Mouse (Mus musculus) embryonic facial prominence, embryonic 10.5 days (tissue): Measurements from ENCODE around the gene Zfp30. TPM values are rescaled to one million over a fixed set of nuclear protein-coding genes. Genes with fewer than 3 reads are reported as not detected.
A peak's percentile ranks its signal among the peaks of the same experiment; 100 is the strongest.

Source experiments
- DNase-seq: peaks from one replicate; pipeline ENCODE4 v3.0.0-alpha.2; 2017; ENCODE audit warnings: low spot score
- H3K27ac ChIP-seq: fragments of 300-500 bp; sonication (generic); replicated peaks from 2 replicates; pipeline ENCODE4 v1.5.1; 2016; ENCODE audit warnings: mild to moderate bottlenecking
- H3K27me3 ChIP-seq: fragments of 300-500 bp; sonication (generic); replicated peaks from 2 replicates; pipeline ENCODE4 v1.6.1; 2016; ENCODE audit warnings: low read depth, mild to moderate bottlenecking; ENCODE audit not compliant: poor library complexity, severe bottlenecking
- H3K36me3 ChIP-seq: fragments of 300-500 bp; sonication (generic); replicated peaks from 2 replicates; pipeline ENCODE4 v1.6.1; 2016; ENCODE audit warnings: mild to moderate bottlenecking, moderate library complexity
- H3K4me1 ChIP-seq: fragments of 300-500 bp; sonication (generic); 2 replicates; pipeline ENCODE4 v1.6.1; 2016
- H3K4me3 ChIP-seq: fragments of 300-500 bp; sonication (generic); 2 replicates; pipeline ENCODE4 v1.5.1; 2016; ENCODE audit warnings: mild to moderate bottlenecking, moderate library complexity
- H3K9me3 ChIP-seq: fragments of 300-500 bp; sonication (generic); 2 replicates; pipeline ENCODE4 v1.6.1; 2016; ENCODE audit warnings: mild to moderate bottlenecking
- WGBS: fragments of 180-500 bp; shearing (Covaris S2); methylation state at CpG from one replicate; pipeline ENCODE4 v1.1.7; 2016; 5-methylcytosine and 5-hydroxymethylcytosine counted together
- polyA plus RNA-seq: library from polyadenylated mRNA; unstranded; fragments of >200 nt; fragmentation: Nextera tagmentation; extraction: Ambion mirVana; gene quantifications from 2 replicates; pipeline ENCODE4 v1.2.1, GENCODE M21; 2016

The Zfp30 gene
- 6.3 and 7.0 TPM in 2 replicates for polyA plus RNA-seq

DNA sequence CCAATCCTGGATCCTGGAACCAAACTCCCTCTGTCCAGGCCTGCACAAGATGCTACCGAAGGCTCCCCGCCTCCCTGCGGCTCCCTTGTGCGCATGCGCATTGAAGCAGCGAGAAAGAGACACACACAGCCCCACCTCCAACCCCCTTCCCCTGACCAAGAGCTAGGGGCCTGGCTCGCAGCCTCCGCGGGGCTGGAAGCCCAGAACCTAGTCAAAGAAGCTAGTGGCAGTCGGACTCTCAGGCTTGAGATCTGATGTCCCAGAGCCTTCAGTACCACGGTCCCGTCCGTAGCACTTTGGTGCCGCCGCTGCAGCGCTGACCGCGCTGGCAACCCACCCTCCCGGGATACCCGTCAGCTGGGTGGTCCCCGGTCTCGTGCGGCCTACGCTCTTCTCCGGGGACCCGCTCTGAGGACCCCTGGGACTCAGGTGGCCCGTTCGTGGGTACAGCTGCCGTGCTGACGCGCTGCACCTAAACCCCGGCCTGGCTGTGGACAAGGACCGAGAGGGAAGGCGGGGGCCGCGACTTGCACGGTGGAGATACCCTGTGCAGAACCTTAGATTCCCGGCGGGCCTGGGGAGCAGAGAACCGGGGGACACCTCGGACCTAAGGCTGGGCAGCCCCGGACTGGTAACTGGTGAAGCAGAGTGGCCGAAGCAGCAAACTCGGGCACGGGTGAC, at the start of gene Zfp30:
TSS of gene Zfp30 (plus strand) at position 128 of the 681 bp plus-strand sequence.
- H3K27me3 ChIP-seq = no peaks in the 10 kb centered on the region
- WGBS = under 1% methylated on average over 45 of the region's 45 CpGs
- H3K27ac ChIP-seq = peak within 1 kb of the TSS; percentile 85
- H3K4me3 ChIP-seq = peak within 1 kb of the TSS; percentile 81
- peak; percentile 94 for DNase-seq
- H3K9me3 ChIP-seq = peaks cover 4% of the 10 kb centered on the region; the same call in 1 of the 2 replicates
- H3K36me3 ChIP-seq = peaks cover 41% of the 10 kb centered on the region
- H3K4me1 ChIP-seq = peaks cover 22% of the 10 kb centered on the region

DNA sequence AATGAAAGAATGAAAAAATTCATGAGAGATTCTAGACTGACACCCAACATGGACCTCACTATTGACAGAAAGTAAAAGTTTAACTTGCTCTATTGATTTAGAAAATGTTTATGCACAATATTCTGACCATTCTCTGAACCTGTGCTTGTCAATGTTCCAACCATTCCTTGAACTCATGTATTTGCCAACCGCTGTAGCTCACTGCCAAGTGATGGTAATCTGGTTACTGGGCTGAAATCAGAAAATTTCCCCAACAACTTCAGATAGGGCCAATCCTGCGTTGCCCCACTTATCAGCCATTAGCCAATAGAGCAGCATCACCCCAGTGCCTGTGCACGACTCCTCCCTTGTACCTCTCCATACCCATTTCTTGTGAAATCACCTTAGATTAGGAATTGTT, 41.5 kb upstream of the Zfp30 start:
- no peaks in the 10 kb centered on the region for H3K27me3 ChIP-seq
- 81% methylated on average over 3 of the region's 3 CpGs for WGBS
- no peaks in the 10 kb centered on the region for H3K36me3 ChIP-seq
- H3K4me3 ChIP-seq = no peak overlapping the region
- H3K27ac ChIP-seq = no peak overlapping the region
- no peaks in the 10 kb centered on the region for H3K9me3 ChIP-seq
- no peak for DNase-seq
- H3K4me1 ChIP-seq = no peaks in the 10 kb centered on the region

DNA sequence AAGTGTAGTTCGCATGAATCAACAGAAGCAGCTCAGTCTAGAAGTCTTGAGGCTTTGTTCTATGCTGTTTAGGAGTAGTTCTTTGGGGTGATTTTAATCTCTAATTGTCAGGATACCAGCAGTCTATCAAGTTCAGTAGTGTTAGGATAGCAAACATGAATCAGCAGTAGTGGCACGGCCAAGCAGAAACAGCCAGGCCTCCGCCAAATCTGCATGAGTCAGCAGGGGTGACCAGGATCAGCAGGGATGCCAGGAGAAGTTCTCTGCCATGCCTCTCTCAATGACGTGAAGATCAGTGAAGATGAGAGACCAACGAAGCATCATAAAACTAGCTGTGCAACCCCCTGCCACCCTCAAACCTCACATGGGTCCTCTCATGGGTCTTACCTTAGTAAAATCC, 23.3 kb upstream of the Zfp30 start:
- Histone ChIP-seq H3K27me3 (no peaks in the 10 kb centered on the region), H3K36me3 (peaks cover 5% of the 10 kb centered on the region; the same call in 1 of the 2 replicates), H3K27ac (no peak overlapping the region), H3K9me3 (peaks cover 18% of the 10 kb centered on the region), H3K4me3 (no peak overlapping the region), H3K4me1 (no peaks in the 10 kb centered on the region)
- DNase-seq = no peak
- WGBS = 84% methylated on average over 5 of the region's 5 CpGs

DNA sequence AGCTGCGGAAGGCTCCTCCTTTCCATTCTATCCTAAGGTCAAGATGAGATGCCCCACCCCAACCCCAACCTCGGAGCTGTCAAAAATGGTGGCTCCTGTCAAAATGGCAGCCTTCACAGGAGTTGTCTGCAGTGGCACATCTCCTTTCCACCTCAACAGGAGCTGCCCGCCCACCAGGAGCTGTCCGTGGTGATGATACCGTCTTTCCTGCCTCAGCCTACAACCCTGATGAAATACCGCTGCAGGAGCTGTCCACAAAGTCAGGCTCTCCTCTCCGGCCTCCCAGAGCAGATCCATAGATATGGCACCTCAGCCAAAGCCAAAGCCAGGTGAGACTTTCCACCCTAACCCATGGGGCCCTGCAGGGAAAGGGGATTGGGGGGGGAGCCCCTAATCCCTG, 19.1 kb upstream of the Zfp30 start:
- peaks cover 13% of the 10 kb centered on the region for H3K4me1 ChIP-seq
- no peak overlapping the region for H3K4me3 ChIP-seq
- DNase-seq = no peak
- H3K27ac ChIP-seq = no peak overlapping the region
- H3K9me3 ChIP-seq = 0 out of 2 replicates have a peak, but pooled peaks cover 3% of the 10 kb centered on the region
- 75% methylated on average over 7 of the region's 7 CpGs for WGBS
- H3K36me3 ChIP-seq = peaks cover 5% of the 10 kb centered on the region; the same call in 1 of the 2 replicates
- no peaks in the 10 kb centered on the region for H3K27me3 ChIP-seq

DNA sequence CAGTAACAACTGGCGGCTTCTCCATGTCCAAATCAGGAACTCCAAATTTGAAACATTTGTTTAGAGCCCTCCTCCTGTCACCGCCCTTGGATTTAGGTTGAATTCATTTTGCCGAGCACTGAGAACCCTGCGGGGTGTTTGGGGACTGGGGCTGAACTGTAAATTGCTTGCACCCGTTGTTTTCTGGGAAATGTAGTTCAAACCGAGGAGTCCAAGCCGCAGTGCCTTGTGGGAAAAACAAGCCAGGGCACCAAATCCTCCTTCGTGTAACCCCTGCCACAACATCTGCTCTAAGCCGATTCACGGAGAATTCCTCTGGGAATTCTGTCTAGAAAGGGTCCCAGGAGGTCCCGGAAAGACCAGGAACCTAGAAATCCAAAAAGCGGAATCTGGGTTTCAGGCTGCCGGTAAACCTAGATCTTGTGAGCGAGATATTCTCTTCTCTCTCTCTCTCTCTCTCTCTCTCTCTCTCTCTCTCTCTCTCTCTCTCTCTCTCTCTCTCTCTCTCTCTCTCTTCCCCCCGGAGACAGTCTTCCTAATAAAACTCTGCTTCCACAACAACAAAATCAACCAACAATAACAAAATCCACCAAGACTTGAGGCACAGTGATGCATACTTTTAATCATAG, 16.6 kb upstream of the Zfp30 start:
- peak overlapping the region; percentile 84 for H3K4me3 ChIP-seq
- WGBS = 1% methylated on average over 15 of the region's 15 CpGs
- peaks cover 19% of the 10 kb centered on the region for H3K36me3 ChIP-seq
- H3K27ac ChIP-seq = peak overlapping the region; percentile 83
- no peaks in the 10 kb centered on the region for H3K27me3 ChIP-seq
- DNase-seq = peak; percentile 79
- H3K4me1 ChIP-seq = peaks cover 13% of the 10 kb centered on the region
- 0 out of 2 replicates have a peak, but pooled peaks cover 3% of the 10 kb centered on the region for H3K9me3 ChIP-seq

DNA sequence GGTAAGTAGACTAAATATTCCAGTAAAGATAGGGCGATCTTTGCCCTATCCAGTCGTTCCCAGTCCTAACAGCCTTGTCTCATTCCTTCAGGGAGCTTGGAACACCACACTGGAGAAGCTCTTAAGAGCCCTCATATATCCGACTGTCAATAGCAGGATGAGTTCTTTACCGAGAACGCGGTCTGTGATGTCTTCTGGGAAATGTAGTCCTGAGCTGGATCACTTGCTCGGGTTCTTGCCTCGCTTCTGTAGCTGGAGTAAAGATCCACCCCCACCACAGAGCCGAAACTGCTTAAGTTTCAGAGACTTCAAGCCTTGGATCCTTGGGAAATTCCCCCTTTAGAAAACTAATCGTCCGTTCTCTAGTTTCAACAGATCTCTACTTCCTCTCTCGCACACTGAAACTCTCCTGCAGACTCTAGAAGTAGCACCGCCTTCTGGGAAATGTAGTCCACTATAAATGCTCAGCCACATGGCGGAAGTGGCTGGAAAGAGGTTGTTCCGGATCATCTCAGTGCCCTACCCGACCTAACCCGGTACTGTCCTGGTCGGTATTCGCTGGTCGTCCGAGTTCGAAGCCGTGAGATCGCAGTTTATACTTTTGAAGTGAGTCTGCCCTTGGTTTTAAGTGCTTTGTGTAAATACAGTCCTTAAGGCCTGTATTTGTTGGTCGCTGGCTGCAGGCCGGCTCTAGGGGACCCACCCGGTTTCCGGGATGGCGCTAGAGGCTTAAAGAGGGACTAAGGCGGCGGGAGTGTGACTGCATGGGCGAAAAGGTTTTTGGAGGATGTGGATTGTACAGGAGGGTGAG, 15.5 kb upstream of the Zfp30 start, which contains the start of gene Zfp84:
TSS of gene Zfp84 (plus strand) at position 463 of the 811 bp plus-strand sequence.
- Histone ChIP-seq H3K27me3 (no peaks in the 10 kb centered on the region), H3K9me3 (0 out of 2 replicates have a peak, but pooled peaks cover 3% of the 10 kb centered on the region), H3K36me3 (peaks cover 29% of the 10 kb centered on the region), H3K4me1 (peaks cover 13% of the 10 kb centered on the region), H3K4me3 (peak within 1 kb of the TSS; percentile 84), H3K27ac (peak within 1 kb of the TSS; percentile 89)
- WGBS = under 1% methylated on average over 32 of the region's 32 CpGs
- peak; percentile 86 for DNase-seq

DNA sequence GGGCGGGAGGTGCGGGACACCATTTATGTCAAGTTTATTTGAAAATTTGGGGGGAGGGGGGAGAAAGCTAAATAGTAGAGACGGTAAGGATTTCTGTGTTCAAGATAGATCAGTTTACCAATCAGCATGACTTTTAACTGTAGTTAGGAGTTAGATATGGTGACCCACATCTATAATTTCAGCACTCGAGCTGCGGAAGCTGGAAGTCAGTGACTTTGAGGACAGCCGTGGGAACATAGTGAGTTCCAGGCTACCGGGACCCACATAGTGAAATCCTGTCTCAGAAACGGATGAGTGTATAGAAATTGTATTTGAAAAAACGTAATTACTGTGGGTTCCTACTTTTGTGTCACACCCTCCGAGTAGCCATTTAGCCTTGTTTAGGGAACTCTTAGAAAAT, 14.8 kb upstream of the Zfp30 start:
- 0 out of 2 replicates have a peak, but pooled peaks cover 3% of the 10 kb centered on the region for H3K9me3 ChIP-seq

DNA sequence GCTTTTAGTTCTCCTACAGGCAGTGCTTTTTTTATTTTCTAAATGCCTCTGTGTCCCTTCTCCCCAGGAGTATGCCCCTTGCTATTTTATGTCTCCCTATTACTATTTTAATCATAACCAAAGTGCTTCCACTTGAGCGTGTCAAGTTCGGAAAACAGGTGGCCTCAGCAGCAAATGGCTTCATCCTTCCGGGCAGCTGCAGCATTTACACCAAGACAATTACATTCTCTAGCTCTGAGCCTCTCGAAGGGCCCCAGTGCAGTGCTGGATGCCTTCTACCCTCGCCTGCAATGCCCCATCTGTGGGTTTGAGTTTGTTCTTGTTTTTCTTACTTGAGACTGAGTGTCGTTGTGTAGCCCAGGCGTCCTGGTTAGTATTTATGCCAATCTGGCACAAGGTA, 10.3 kb upstream of the Zfp30 start:
- H3K36me3 ChIP-seq = peaks cover 75% of the 10 kb centered on the region
- peaks cover 12% of the 10 kb centered on the region; the same call in 1 of the 2 replicates for H3K9me3 ChIP-seq
- peaks cover 8% of the 10 kb centered on the region for H3K4me1 ChIP-seq
- no peak overlapping the region for H3K27ac ChIP-seq
- H3K27me3 ChIP-seq = no peaks in the 10 kb centered on the region
- no peak for DNase-seq
- WGBS = 94% methylated on average over 7 of the region's 7 CpGs
- no peak overlapping the region for H3K4me3 ChIP-seq

More for the DNA sequence above, 14.8 kb upstream of the Zfp30 start:
- H3K36me3 ChIP-seq = peaks cover 35% of the 10 kb centered on the region
- peak overlapping the region; percentile 89 for H3K27ac ChIP-seq
- peaks cover 13% of the 10 kb centered on the region for H3K4me1 ChIP-seq
- H3K27me3 ChIP-seq = no peaks in the 10 kb centered on the region
- WGBS = 7% methylated on average over 10 of the region's 10 CpGs
- peak overlapping the region; percentile 84 for H3K4me3 ChIP-seq
- DNase-seq = no peak

DNA sequence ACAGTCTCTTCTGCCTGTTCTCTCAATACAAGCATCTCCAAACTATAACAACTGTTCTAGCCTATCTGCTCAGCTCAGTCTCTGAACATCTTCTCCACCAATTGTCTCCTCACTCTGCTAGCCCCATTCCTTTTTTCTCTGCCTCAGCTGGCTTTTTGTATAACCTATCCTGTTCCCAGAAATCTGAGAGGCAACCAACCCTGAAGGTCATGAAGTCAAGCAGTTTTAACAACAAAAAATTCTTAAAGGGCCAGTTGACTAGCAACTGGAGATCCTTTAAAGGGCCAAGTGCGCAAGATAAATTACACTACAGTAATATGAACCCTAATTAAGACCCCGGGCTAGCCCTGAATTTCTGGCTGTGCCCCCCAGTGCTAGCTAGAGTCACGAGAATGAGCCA, 9.4 kb upstream of the Zfp30 start:
- no peak overlapping the region for H3K27ac ChIP-seq
- H3K36me3 ChIP-seq = peaks cover 84% of the 10 kb centered on the region

DNA sequence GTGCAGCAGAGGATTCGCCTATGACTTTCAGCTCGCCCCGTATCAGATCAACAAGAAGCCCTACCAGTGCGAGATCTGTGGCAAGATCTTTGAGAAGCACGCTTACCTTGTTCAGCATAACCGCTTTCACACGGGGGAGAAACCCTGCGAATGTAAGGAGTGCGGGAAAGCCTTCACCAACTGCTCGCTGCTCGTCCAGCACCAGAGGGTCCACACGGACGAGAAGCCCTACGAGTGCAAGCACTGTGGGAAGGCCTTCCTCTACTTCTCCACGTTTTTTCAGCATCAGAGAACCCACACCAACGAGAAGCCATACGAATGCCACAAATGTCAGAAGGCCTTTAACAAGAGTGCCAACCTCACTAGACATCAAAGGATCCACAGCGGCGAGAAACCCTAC, 7.2 kb upstream of the Zfp30 start:
- Histone ChIP-seq H3K27ac (no peak overlapping the region), H3K4me3 (no peak overlapping the region), H3K4me1 (no peaks in the 10 kb centered on the region), H3K27me3 (no peaks in the 10 kb centered on the region), H3K36me3 (peaks cover 87% of the 10 kb centered on the region), H3K9me3 (peaks cover 12% of the 10 kb centered on the region; the same call in 1 of the 2 replicates)
- DNase-seq = no peak
- WGBS = 94% methylated on average over 19 of the region's 19 CpGs

More for the DNA sequence above, 9.4 kb upstream of the Zfp30 start:
- peaks cover 12% of the 10 kb centered on the region; the same call in 1 of the 2 replicates for H3K9me3 ChIP-seq
- WGBS = 85% methylated on average over 3 of the region's 3 CpGs
- no peaks in the 10 kb centered on the region for H3K27me3 ChIP-seq
- peaks cover 3% of the 10 kb centered on the region for H3K4me1 ChIP-seq
- DNase-seq = no peak
- no peak overlapping the region for H3K4me3 ChIP-seq

DNA sequence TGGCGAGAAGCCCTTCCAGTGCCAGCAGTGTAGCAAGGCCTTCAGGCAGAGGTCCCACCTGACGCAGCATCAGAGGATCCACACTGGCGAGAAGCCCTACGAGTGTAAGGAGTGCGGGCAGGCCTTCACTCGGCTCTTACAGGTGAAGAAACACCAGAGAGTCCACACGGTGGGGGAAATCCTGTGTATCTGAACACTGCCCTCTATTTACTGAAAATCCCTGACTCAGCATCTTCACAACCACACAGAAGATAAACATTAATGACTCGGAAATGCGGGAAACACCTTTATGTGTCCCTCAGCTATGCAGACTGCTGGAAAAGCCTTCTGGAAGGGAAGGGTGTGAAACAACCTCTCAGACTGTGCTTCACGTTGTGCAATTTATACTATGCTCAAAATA, 6.4 kb upstream of the Zfp30 start:
- Histone ChIP-seq H3K4me1 (no peaks in the 10 kb centered on the region), H3K27me3 (no peaks in the 10 kb centered on the region), H3K9me3 (peaks cover 12% of the 10 kb centered on the region; the same call in 1 of the 2 replicates), H3K27ac (no peak overlapping the region), H3K4me3 (no peak overlapping the region), H3K36me3 (peaks cover 79% of the 10 kb centered on the region)
- DNase-seq = no peak
- 94% methylated on average over 10 of the region's 10 CpGs for WGBS

DNA sequence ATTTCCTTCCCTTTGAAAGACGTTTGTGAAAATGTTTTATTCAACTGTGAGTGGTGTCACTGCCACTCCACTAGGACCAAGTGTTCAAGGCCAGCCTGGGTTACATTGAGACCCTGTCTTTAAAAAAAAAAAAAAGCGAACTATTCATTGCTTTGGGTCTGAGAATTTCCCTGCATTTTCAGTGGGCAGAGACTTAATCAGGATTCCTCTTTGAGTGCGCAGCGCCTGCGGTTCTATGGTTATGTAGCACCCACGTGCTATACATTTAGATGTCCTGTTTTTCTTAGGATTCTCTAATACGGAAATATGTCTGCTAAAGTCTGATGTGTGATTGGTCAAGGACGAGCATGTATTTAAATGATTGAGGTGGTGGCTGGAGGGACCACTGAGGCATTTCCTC, 1.2 kb downstream of the Zfp30 start:
- H3K27ac ChIP-seq = no peak overlapping the region
- WGBS = 65% methylated on average over 8 of the region's 8 CpGs

More for the DNA sequence above, 1.2 kb downstream of the Zfp30 start:
- Histone ChIP-seq H3K9me3 (peaks cover 4% of the 10 kb centered on the region; the same call in 1 of the 2 replicates), H3K4me1 (peaks cover 22% of the 10 kb centered on the region), H3K36me3 (peaks cover 41% of the 10 kb centered on the region), H3K4me3 (peak overlapping the region; percentile 81), H3K27me3 (no peaks in the 10 kb centered on the region)
- DNase-seq = no peak
